ENCODE assay signal across 27 mouse cellular contexts in genomic region chr1:90074779-90075178, GRCm38 (mm10).
DNase-seq lines count a peak whose midpoint lies in the region; ATAC-seq lines count a peak whose summit lies in the region.
"Had no signal": no experiment of that assay in that cellular context is flagged by ENCODE, and none has a peak within 500 bp of the region (broad histone marks: within the 10 kb centered on the region; RNA-seq: fewer than 3 reads in every experiment).

No protein-coding gene starts in this region.

- no peak overlapping the region for H3K27ac ChIP-seq in midbrain, embryonic 11.5 days (ENCODE audit: low read depth, low read length)
- no peak overlapping the region for H3K27ac ChIP-seq in midbrain, embryonic 15.5 days
- peak overlapping the region; percentile 7; the same call in 1 of the 2 replicates for H3K27ac ChIP-seq in embryonic facial prominence, embryonic 15.5 days (replicated peaks)
- H3K27ac ChIP-seq in hindbrain, embryonic 14.5 days: no peak overlapping the region
- H3K27ac ChIP-seq: hindbrain, embryonic 12.5 days; kidney, postnatal 0 days; liver, embryonic 15.5 days; midbrain, embryonic 12.5 days had no signal

- H3K27me3 ChIP-seq in midbrain, embryonic 11.5 days (ENCODE audit: control insufficient read depth, insufficient read depth, low read length): no peaks in the 10 kb centered on the region
- H3K27me3 ChIP-seq in midbrain, embryonic 15.5 days (replicated peaks): no peaks in the 10 kb centered on the region
- no peaks in the 10 kb centered on the region for H3K27me3 ChIP-seq in embryonic facial prominence, embryonic 15.5 days
- no peaks in the 10 kb centered on the region for H3K27me3 ChIP-seq in hindbrain, embryonic 14.5 days (ENCODE audit: control insufficient read depth, insufficient read depth, low read length)
- H3K27me3 ChIP-seq: CH12.LX; hindbrain, embryonic 12.5 days; liver, embryonic 15.5 days had no signal

- no peak overlapping the region for H3K4me2 ChIP-seq in midbrain, embryonic 11.5 days
- no peak overlapping the region for H3K4me2 ChIP-seq in midbrain, embryonic 15.5 days
- H3K4me2 ChIP-seq in embryonic facial prominence, embryonic 15.5 days (replicated peaks): no peak overlapping the region
- H3K4me2 ChIP-seq in hindbrain, embryonic 14.5 days (replicated peaks): no peak overlapping the region
- H3K4me2 ChIP-seq: heart, embryonic 11.5 days; hindbrain, embryonic 12.5 days; liver, embryonic 15.5 days; lung, embryonic 14.5 days; midbrain, embryonic 12.5 days had no signal

- H3K9me3 ChIP-seq in midbrain, embryonic 11.5 days (ENCODE audit: control insufficient read depth, low read length): no peaks in the 10 kb centered on the region
- no peaks in the 10 kb centered on the region for H3K9me3 ChIP-seq in midbrain, embryonic 15.5 days
- no peaks in the 10 kb centered on the region for H3K9me3 ChIP-seq in embryonic facial prominence, embryonic 15.5 days (replicated peaks)
- no peaks in the 10 kb centered on the region for H3K9me3 ChIP-seq in hindbrain, embryonic 14.5 days (ENCODE audit: control insufficient read depth, low read length)
- H3K9me3 ChIP-seq: hindbrain, embryonic 12.5 days; liver, embryonic 15.5 days; midbrain, embryonic 12.5 days had no signal

- H3K4me1 ChIP-seq in midbrain, embryonic 11.5 days (ENCODE audit: control insufficient read depth, insufficient read depth, low read length): no peaks in the 10 kb centered on the region
- no peaks in the 10 kb centered on the region for H3K4me1 ChIP-seq in midbrain, embryonic 15.5 days
- H3K4me1 ChIP-seq in embryonic facial prominence, embryonic 15.5 days: peaks cover 4% of the 10 kb centered on the region
- H3K4me1 ChIP-seq in hindbrain, embryonic 14.5 days (replicated peaks; ENCODE audit: control insufficient read depth, insufficient read depth, low read length): no peaks in the 10 kb centered on the region; the same call in 1 of the 2 replicates
- H3K4me1 ChIP-seq: liver, embryonic 15.5 days; midbrain, embryonic 12.5 days had no signal

- no peak overlapping the region for H3K9ac ChIP-seq in midbrain, embryonic 11.5 days (ENCODE audit: low read length)
- no peak overlapping the region for H3K9ac ChIP-seq in midbrain, embryonic 15.5 days
- H3K9ac ChIP-seq in embryonic facial prominence, embryonic 15.5 days: no peak overlapping the region
- H3K9ac ChIP-seq in hindbrain, embryonic 14.5 days: no peak overlapping the region
- H3K9ac ChIP-seq: hindbrain, embryonic 12.5 days; liver, embryonic 15.5 days; lung, embryonic 14.5 days; midbrain, embryonic 12.5 days had no signal

- no peak for ATAC-seq in midbrain, embryonic 11.5 days (ENCODE audit: low FRiP score)
- ATAC-seq in midbrain, embryonic 15.5 days (replicated peaks): no peak
- ATAC-seq in embryonic facial prominence, embryonic 15.5 days (ENCODE audit: insufficient number of reproducible peaks, low FRiP score, low TSS enrichment, low read depth): peak; percentile 54; the same call in 1 of the 2 replicates
- no peak for ATAC-seq in hindbrain, embryonic 14.5 days (ENCODE audit: low FRiP score)
- ATAC-seq: intestine, embryonic 16.5 days had no signal

- peak; percentile 12 for DNase-seq in midbrain, embryonic 11.5 days (ENCODE audit: low spot score, missing footprints)
- DNase-seq in adipocyte (ENCODE audit: low spot score): peak; percentile 7
- DNase-seq in hindbrain, embryonic 14.5 days (ENCODE audit: low spot score): no peak
- no peak for DNase-seq in cerebellum, adult 18-20 months
- DNase-seq in adrenal gland, postnatal 25 days: no peak
- DNase-seq: adrenal gland, postnatal 10 days; B cell, adult 2 months; cerebellum, adult 11-12 months; gastrocnemius, postnatal 25 days; heart, adult 18-20 months; heart, postnatal 36 days; kidney, adult 8-10 months; kidney, postnatal 4 days; lung, embryonic 14.5 days; lung, postnatal 36 days; thymus, adult 2 months; thymus, postnatal 36 days had no signal

- H3K36me3 ChIP-seq in midbrain, embryonic 11.5 days (ENCODE audit: control insufficient read depth, insufficient read depth, low read length): no peaks in the 10 kb centered on the region
- no peaks in the 10 kb centered on the region for H3K36me3 ChIP-seq in midbrain, embryonic 15.5 days (replicated peaks)
- H3K36me3 ChIP-seq in embryonic facial prominence, embryonic 15.5 days: no peaks in the 10 kb centered on the region
- H3K36me3 ChIP-seq in hindbrain, embryonic 14.5 days (replicated peaks; ENCODE audit: control insufficient read depth, insufficient read depth): no peaks in the 10 kb centered on the region
- H3K36me3 ChIP-seq: hindbrain, embryonic 12.5 days; liver, embryonic 15.5 days; midbrain, embryonic 12.5 days had no signal

- WGBS in midbrain, embryonic 11.5 days: 84% methylated on average over 5 of the region's 5 CpGs
- 38% methylated on average over 5 of the region's 5 CpGs for WGBS in midbrain, embryonic 15.5 days
- 15% methylated on average over 5 of the region's 5 CpGs for WGBS in embryonic facial prominence, embryonic 15.5 days
- 37% methylated on average over 5 of the region's 5 CpGs for WGBS in hindbrain, embryonic 14.5 days

- H3K4me3 ChIP-seq in midbrain, embryonic 11.5 days (ENCODE audit: low read depth, low read length): no peak overlapping the region
- no peak overlapping the region for H3K4me3 ChIP-seq in midbrain, embryonic 15.5 days
- H3K4me3 ChIP-seq in embryonic facial prominence, embryonic 15.5 days (replicated peaks): no peak overlapping the region
- H3K4me3 ChIP-seq in hindbrain, embryonic 14.5 days (replicated peaks; ENCODE audit: low read length): no peak overlapping the region
- H3K4me3 ChIP-seq: erythroblast, embryonic 14.5 days; hindbrain, embryonic 12.5 days; liver, embryonic 15.5 days; midbrain, embryonic 12.5 days had no signal

Comparison
In these comparisons a context has a peak if more than half of its experiments do, and no peak if none do; other contexts are left out.
1. DNase-seq: peak in midbrain, embryonic 11.5 days (single experiment) and adipocyte (single experiment); none in hindbrain, embryonic 14.5 days (single experiment), cerebellum, adult 18-20 months (0 of 2) and adrenal gland, postnatal 25 days (single experiment).